Comparison of ENCODE assay signal across 9 mouse cellular contexts in genomic region chr9:87740667-87741066, GRCm38 (mm10). TPM values are rescaled to one million over a fixed set of nuclear protein-coding genes. Genes with fewer than 3 reads are reported as not detected.
DNase-seq lines count a peak whose midpoint lies in the region; ATAC-seq and TF ChIP-seq lines count a peak whose summit lies in the region.
"Had no signal": no experiment of that assay in that cellular context is flagged by ENCODE, and none has a peak within 500 bp of the region (broad histone marks: within the 10 kb centered on the region; RNA-seq: fewer than 3 reads in every experiment).

No protein-coding gene starts in this region.

- TF ChIP-seq CTCF in left cerebral cortex, adult 2 months (IDR thresholded peaks at IDR 0.05): peak; percentile 74
- TF ChIP-seq CTCF in bone marrow, adult 2 months (IDR thresholded peaks at IDR 0.05; ENCODE audit: control insufficient read depth, insufficient read depth, low read length): peak; percentile 17; the same call in 1 of the 2 replicates
- peak; percentile 73 for TF ChIP-seq CTCF in forebrain, postnatal 0 days (IDR thresholded peaks at IDR 0.05; ENCODE audit: low read depth)

- no peak overlapping the region for H3K4me2 ChIP-seq in forebrain, postnatal 0 days (ENCODE audit: low read depth)
- peak overlapping the region; percentile 36 for H3K4me2 ChIP-seq in hindbrain, embryonic 15.5 days
- peak overlapping the region; percentile 33 for H3K4me2 ChIP-seq in liver, embryonic 11.5 days
- peak overlapping the region; percentile 51 for H3K4me2 ChIP-seq in neural tube, embryonic 12.5 days (replicated peaks)
- H3K4me2 ChIP-seq: liver, embryonic 15.5 days had no signal

- H3K9ac ChIP-seq in forebrain, postnatal 0 days: no peak overlapping the region
- no peak overlapping the region for H3K9ac ChIP-seq in hindbrain, embryonic 15.5 days
- no peak overlapping the region for H3K9ac ChIP-seq in liver, embryonic 11.5 days (ENCODE audit: low read depth, low read length)
- H3K9ac ChIP-seq in neural tube, embryonic 12.5 days: no peak overlapping the region
- H3K9ac ChIP-seq: liver, embryonic 15.5 days had no signal

- ATAC-seq in forebrain, postnatal 0 days: peak; percentile 76
- ATAC-seq in hindbrain, embryonic 15.5 days (ENCODE audit: low FRiP score, low read depth): peak; percentile 83
- peak; percentile 76 for ATAC-seq in liver, embryonic 11.5 days (replicated peaks; ENCODE audit: low FRiP score)
- ATAC-seq in neural tube, embryonic 12.5 days (ENCODE audit: low FRiP score, low read depth): peak; percentile 78

- 1% methylated on average over 11 of the region's 11 CpGs for WGBS in bone marrow, adult 2 months
- 3% methylated on average over 11 of the region's 11 CpGs for WGBS in forebrain, postnatal 0 days
- WGBS in hindbrain, embryonic 15.5 days: 4% methylated on average over 11 of the region's 11 CpGs
- WGBS in liver, embryonic 11.5 days: 3% methylated on average over 11 of the region's 11 CpGs
- WGBS in neural tube, embryonic 12.5 days: 0% methylated on average over 11 of the region's 11 CpGs

- no peak overlapping the region for H3K4me3 ChIP-seq in left cerebral cortex, adult 2 months
- H3K4me3 ChIP-seq in bone marrow, adult 2 months (replicated peaks; ENCODE audit: control insufficient read depth, low read depth, low read length): no peak overlapping the region
- no peak overlapping the region for H3K4me3 ChIP-seq in forebrain, postnatal 0 days (ENCODE audit: low read depth, low read length)
- H3K4me3 ChIP-seq in hindbrain, embryonic 15.5 days: peak overlapping the region; percentile 13; the same call in 1 of the 2 replicates
- no peak overlapping the region for H3K4me3 ChIP-seq in liver, embryonic 11.5 days (ENCODE audit: low read depth, low read length)
- H3K4me3 ChIP-seq in neural tube, embryonic 12.5 days: no peak overlapping the region
- H3K4me3 ChIP-seq: liver, embryonic 15.5 days had no signal

- no peaks in the 10 kb centered on the region for H3K9me3 ChIP-seq in forebrain, postnatal 0 days (ENCODE audit: low read length)
- no peaks in the 10 kb centered on the region for H3K9me3 ChIP-seq in hindbrain, embryonic 15.5 days
- H3K9me3 ChIP-seq in liver, embryonic 11.5 days (ENCODE audit: control insufficient read depth, low read length): no peaks in the 10 kb centered on the region
- no peaks in the 10 kb centered on the region for H3K9me3 ChIP-seq in neural tube, embryonic 12.5 days
- H3K9me3 ChIP-seq: liver, embryonic 15.5 days had no signal

- intact Hi-C loops in left cerebral cortex, adult 2 months (cut with DNase I): loop anchor here (5.0 kb wide), 1 partner anchor 323 kb away; no protein-coding TSS in a partner anchor

- no peak for TF ChIP-seq POLR2A in bone marrow, adult 2 months (IDR thresholded peaks at IDR 0.05; ENCODE audit: borderline replicate concordance, control insufficient read depth, low read depth, low read length)

- H3K36me3 ChIP-seq in forebrain, postnatal 0 days (ENCODE audit: insufficient read depth): no peaks in the 10 kb centered on the region
- H3K36me3 ChIP-seq in hindbrain, embryonic 15.5 days: no peaks in the 10 kb centered on the region
- no peaks in the 10 kb centered on the region for H3K36me3 ChIP-seq in liver, embryonic 11.5 days (ENCODE audit: control insufficient read depth, insufficient read depth, low read length)
- no peaks in the 10 kb centered on the region for H3K36me3 ChIP-seq in neural tube, embryonic 12.5 days
- H3K36me3 ChIP-seq: liver, embryonic 15.5 days had no signal

- DNase-seq in left cerebral cortex, adult 2 months (ENCODE audit: extremely low spot score in 1 of 2, low spot score in 2 of 2): peak; percentile 35 to 50
- no peak for DNase-seq in left cerebral cortex, adult 9 months (ENCODE audit: low spot score in 2 of 2)
- DNase-seq in forebrain, postnatal 0 days: peak; percentile 60
- DNase-seq in liver, embryonic 11.5 days (ENCODE audit: low spot score): peak; percentile 55
- no peak for DNase-seq in B cell, adult 2 months

- H3K27ac ChIP-seq in left cerebral cortex, adult 2 months: no peak overlapping the region
- H3K27ac ChIP-seq in bone marrow, adult 2 months (ENCODE audit: control insufficient read depth, insufficient read depth, low read depth, low read length, poor library complexity): no peak overlapping the region
- H3K27ac ChIP-seq in forebrain, postnatal 0 days (ENCODE audit: low read depth, low read length): no peak overlapping the region
- no peak overlapping the region for H3K27ac ChIP-seq in hindbrain, embryonic 15.5 days (replicated peaks)
- no peak overlapping the region for H3K27ac ChIP-seq in liver, embryonic 11.5 days (ENCODE audit: low read depth, low read length)
- no peak overlapping the region for H3K27ac ChIP-seq in neural tube, embryonic 12.5 days
- H3K27ac ChIP-seq: liver, embryonic 15.5 days had no signal

- peaks cover 73% of the 10 kb centered on the region for H3K27me3 ChIP-seq in forebrain, postnatal 0 days (ENCODE audit: insufficient read depth, low read length)
- peaks cover 76% of the 10 kb centered on the region for H3K27me3 ChIP-seq in hindbrain, embryonic 15.5 days
- H3K27me3 ChIP-seq in liver, embryonic 11.5 days (replicated peaks; ENCODE audit: control insufficient read depth, insufficient read depth, low read length): peaks cover 65% of the 10 kb centered on the region
- peaks cover 62% of the 10 kb centered on the region for H3K27me3 ChIP-seq in neural tube, embryonic 12.5 days (replicated peaks)

- H3K4me1 ChIP-seq in bone marrow, adult 2 months (ENCODE audit: control insufficient read depth, insufficient read depth, low read length): no peaks in the 10 kb centered on the region
- H3K4me1 ChIP-seq in forebrain, postnatal 0 days (ENCODE audit: insufficient read depth): no peaks in the 10 kb centered on the region
- peaks cover 14% of the 10 kb centered on the region for H3K4me1 ChIP-seq in hindbrain, embryonic 15.5 days (replicated peaks)
- H3K4me1 ChIP-seq in liver, embryonic 11.5 days (replicated peaks; ENCODE audit: control insufficient read depth, insufficient read depth, low read length): no peaks in the 10 kb centered on the region
- peaks cover 14% of the 10 kb centered on the region for H3K4me1 ChIP-seq in neural tube, embryonic 12.5 days
- H3K4me1 ChIP-seq: liver, embryonic 15.5 days had no signal

RNA-seq across cellular contexts. Expression of gene Tbx18, which starts 9.6 kb away (rescaled TPM):
- total RNA-seq in left cerebral cortex, adult 2 months (2021): 1 to 10 TPM; 1.7 to 2.5 TPM
- polyA plus RNA-seq in bone marrow, adult 2 months (2011; ENCODE audit: insufficient read depth, insufficient read length, low replicate concordance, missing spikeins): not detected in 2 replicates
- 4.5 and 7.8 TPM in 2 replicates for total RNA-seq in forebrain, postnatal 0 days (2014; rRNA removed)
- 1.5 and 1.7 TPM in 2 replicates for polyA plus RNA-seq in forebrain, postnatal 0 days (2015; fragmentation: Nextera tagmentation; extraction: Ambion mirVana)
- 1.7 and 2.5 TPM in 2 replicates for polyA plus RNA-seq in hindbrain, embryonic 15.5 days (2015; fragmentation: Nextera tagmentation; extraction: Ambion mirVana)
- polyA plus RNA-seq in liver, embryonic 11.5 days (2014; fragmentation: Nextera tagmentation; extraction: Ambion mirVana): 0.88 and 1.6 TPM in 2 replicates
- polyA plus RNA-seq in neural tube, embryonic 12.5 days (2016; fragmentation: Nextera tagmentation; extraction: Ambion mirVana): 1.9 and 2.4 TPM in 2 replicates

Comparison
In these comparisons a context has a peak if more than half of its experiments do, and no peak if none do; other contexts are left out.
1. DNase-seq: peak in left cerebral cortex, adult 2 months (2 of 2), forebrain, postnatal 0 days (single experiment) and liver, embryonic 11.5 days (single experiment); none in left cerebral cortex, adult 9 months (0 of 2) and B cell, adult 2 months (0 of 2).
2. CTCF ChIP-seq: peak in every context shown above with its lines; median percentile 74 in left cerebral cortex, adult 2 months; 73 in forebrain, postnatal 0 days; 17 in bone marrow, adult 2 months.
3. Peak in every context shown above with its lines, with median percentiles within 50 percentile points of each other: ATAC-seq.